Mouse (Mus musculus) ES-Bruce4 (cell line): ENCODE results near the gene Cnga1.

ENCODE experiments used
- CTCF ChIP-seq: IDR thresholded peaks from one replicate; pipeline ENCODE4 v1.8.1; 2011; ENCODE audit warnings: low read depth, low read length
- EP300 ChIP-seq: IDR thresholded peaks from 2 replicates; pipeline ENCODE4 v1.6.1; 2011; ENCODE audit warnings: low read depth, low read length; ENCODE audit not compliant: insufficient read depth

GRCm38 (mm10) chr5:72690516-72690915, 46.4 kb upstream of the Cnga1 start:
- TF ChIP-seq EP300 = no peak
- TF ChIP-seq CTCF = no peak
